Mouse (Mus musculus) fat pad, adult 2 months (tissue): ENCODE measurements around the gene Ogg1.
A peak's percentile ranks its signal among the peaks of the same experiment; 100 is the strongest.

Experiments
- DNase-seq: peaks from one replicate; pipeline ENCODE4 v3.0.0-alpha.2; 2011; ENCODE audit warnings: low read depth, low spot score; ENCODE audit errors: extremely low read depth

The Ogg1 gene

DNA sequence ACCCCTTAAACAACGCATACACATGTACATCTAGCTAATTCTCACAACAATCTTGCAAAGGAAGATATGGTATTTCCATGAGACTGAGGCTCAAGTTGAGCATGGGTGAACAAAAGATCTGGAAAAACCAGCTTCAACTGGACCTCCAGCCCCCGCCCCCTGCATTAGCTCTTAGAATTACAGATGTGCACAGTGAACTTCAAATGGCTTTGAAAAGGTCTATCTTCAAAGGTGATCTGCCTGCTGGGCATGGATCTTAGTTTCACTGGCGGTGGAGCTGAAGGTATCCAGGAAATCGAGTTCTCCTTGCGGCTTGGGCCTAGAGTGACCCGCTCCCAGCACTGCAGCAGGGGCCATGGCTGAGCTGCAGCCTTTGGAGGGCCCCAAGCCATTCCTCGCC, 41.4 kb downstream of the Ogg1 start:
- DNase-seq = no peak

DNA sequence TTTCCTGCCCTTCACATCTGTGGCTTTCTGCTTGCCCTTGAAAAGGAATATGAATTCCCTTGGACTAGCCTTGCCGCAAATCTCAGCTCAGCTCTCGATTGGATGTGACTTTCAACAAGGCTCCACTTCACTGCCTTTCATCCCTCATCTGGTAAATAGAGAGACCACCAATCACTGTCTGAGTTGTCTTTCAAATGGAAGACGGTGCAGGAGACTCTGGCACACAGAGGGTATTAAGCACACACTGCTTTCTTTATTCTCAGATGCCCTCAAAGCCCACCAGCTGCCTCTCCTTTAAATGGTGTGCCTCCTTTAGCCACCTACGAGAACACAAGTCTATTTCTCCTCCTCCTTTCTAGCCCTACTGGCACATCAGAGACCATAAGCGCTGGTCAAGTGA, 41.8 kb downstream of the Ogg1 start:
- no peak for DNase-seq

DNA sequence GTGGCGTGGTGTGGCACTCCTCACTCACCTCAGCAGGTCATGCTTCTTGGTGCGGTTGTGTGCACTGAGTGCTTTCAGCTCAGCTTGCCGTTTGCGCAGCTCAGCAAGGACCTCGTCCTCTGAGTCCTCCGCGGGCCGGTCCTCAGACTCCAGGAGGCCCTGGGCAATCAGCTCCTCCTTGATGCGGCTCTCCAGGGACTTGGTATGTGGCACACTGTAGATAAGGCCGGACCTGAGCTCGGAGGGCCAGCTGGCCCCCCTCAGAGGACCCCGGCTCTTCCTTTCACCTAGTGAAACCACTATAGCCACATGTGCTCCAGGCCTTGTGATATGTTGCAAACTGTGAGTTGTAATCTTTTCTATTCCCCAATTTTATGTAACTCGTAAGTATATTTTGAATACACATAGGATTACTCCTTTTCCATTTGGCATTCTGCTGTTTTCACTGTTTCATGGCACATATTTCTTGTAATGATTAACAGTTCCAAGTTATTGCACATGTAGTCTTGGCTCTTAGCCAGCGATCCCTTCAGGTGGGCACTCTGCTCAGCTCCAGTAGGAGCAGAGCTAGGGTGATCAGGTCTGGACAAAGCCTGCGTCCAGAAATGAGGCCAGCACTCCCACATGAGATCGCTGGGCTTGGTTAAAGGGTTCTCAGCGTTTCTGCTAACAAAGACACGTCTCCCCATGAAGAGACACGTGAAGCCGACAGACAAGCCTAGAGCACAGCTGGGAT, 43.6 kb downstream of the Ogg1 start:
- DNase-seq = no peak

DNA sequence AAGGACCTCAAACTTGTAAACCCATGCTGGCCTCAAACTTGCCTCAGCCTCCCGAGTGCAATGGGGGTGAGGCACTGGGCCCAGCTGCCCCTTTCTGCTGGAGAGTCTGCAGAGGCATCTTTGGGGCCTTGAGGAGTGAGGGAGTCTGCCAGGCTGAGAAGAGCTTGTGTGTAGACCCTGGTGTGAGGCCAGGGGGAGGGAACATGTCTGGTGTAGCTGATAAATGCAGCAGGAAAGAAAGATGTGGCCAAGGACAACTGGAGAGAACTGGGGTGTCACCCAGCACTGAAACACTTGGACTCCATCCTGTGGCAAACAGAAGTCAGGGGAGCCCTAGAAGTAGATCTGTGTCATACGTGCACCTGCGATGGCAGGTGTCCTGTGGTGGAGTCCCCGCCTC, 46.7 kb downstream of the Ogg1 start:
- no peak for DNase-seq

DNA sequence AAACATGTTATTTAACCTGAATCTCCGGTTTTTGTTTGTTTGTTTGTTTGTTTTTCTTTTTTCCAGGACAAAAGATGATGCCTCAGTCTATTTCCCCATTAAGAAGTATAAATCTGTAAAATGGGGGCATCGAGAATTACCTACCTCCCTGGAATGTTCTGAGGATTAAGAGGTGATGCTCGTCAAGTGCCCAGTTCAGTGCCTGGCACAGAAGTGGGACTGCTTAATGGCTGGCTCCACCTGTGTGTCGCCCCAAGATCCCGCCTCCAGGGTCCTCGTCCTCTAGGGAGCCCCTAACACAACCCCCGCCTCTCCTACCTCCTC, 50.4 kb downstream of the Ogg1 start:
- no peak for DNase-seq

DNA sequence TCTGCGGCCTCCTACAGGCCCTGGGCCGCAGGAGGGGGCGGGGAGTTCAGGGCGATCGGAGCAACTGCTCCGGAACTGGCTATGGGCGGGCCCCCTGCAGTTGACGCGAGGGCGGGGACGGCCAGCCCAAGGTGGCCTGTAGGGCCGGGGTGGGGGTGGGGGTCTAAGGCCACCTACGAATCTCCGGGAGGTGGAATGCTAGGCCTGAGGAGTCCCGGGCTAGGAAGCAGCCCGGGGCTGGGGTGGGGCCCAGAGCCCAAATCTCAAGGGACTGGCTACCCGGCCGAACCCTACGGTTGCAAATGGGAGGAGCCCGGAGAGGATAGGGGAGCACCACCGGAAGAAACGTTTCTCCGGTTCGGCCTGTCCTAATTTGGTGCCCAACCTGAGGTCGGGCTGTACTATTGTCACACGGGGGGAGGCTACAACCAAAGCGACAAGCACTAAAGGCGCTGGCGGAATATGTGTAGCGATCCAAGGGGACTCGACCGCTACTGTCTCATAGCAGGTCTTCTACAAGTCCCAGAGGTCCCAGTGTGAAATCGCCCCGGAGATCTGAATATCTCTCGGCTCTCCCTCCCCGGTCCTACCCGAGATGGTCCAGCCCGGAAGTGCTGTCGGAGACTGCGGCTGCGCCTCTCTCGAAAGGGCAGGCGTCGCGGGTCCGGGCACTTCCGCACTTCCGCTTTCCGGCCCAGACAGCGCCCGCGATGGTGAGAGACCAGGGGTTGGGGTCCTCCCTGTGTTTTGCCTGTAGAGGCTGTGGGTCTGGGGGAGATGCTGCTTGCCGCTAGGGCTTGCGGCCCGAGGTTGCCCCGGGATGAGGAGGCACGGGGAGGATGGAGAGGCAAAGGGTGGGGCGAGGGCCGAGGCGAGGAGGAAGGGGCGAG, 51.0 kb downstream of the Ogg1 start, which contains the start of the genes Tada3 and Arpc4:
Gene Tada3, minus strand, starts transcription at position 388 of the 890 bp plus-strand sequence.
Gene Arpc4, plus strand, starts transcription at position 620 of the 890 bp plus-strand sequence.
- DNase-seq = peak; percentile 51

DNA sequence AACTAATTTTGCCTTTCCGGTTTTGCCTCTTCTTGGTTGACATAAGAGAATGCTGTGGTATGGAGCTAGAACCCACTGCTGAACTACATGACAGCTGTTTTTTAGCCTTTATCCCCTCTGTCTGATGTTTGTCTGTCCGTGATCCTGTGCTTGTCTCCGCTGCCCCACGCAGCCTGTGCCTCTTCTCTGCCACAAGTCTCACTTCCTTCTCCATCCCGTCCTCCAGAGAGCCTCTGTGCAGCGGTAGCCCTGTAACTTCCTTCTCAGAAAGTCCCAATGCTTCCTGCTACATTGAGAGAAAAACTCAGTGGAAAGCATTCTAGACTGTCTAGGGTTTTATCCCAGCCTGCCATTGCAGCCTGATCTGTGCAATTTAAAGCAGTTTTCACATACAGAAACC, 52.5 kb downstream of the Ogg1 start:
- no peak for DNase-seq

DNA sequence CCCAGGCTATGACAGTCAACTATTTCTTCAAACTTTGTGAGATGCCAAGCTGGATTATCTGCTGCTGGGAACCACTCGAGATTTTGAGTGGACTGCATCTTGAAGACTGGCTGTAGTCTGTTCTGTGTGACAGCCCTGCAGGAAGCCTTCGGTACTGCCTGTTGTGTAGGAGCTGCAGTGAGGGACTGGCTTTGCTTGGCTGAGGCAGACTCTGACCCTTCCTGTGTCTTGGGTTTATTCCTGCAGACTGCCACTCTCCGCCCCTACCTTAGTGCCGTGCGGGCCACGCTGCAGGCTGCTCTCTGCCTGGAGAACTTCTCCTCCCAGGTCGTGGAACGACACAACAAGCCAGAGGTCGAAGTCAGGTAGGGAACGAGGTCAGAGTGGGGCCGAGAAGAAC, 53.7 kb downstream of the Ogg1 start:
- DNase-seq = no peak

DNA sequence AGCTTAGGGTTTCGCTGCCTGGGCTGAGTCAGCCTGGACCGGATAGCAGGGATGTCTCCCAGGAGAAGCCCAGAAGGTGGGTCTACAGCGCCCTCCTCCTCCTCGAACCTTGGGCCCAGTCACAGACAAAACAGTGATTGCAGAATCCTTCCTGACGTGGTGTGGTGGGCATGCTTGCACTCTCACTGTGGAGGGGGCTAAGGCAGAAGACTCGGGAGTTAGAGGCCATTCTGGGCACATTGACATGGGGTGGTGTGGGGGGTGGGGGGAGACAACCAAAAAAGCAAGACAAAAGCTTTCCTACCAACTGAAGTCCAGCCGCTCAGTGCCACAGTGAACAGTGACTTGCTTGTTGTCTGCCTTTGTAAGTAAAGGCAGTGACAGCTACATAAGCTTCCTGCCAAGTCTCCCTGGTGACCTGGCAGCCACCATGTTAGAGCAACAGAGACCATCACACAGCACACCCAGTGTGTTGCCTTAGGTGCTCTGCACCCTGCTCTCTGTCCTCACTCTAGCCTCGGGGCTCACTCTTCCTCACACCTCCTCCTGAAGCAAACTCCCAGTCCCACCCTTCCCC, 57.7 kb downstream of the Ogg1 start:
- DNase-seq = no peak
